Mouse (Mus musculus) E14TG2a.4 (cell line): ENCODE measurements at regions not wholly inside any gene's neighbourhood (a gene's known extent, or its start where the extent isn't known, plus 50 kb on each side); places are given as distances from the start of the nearest gene placed in this dataset.

ENCODE experiments used
- H3K27me3 ChIP-seq: 2 replicates; pipeline ENCODE4 v1.6.1; 2014; ENCODE audit warnings: low read length, control low read depth; ENCODE audit not compliant: insufficient read depth
- H3K36me3 ChIP-seq: 2 replicates; pipeline ENCODE4 v1.6.1; 2014; ENCODE audit warnings: low read length, control low read depth; ENCODE audit not compliant: insufficient read depth
- H3K4me1 ChIP-seq: replicated peaks from 2 replicates; pipeline ENCODE4 v1.6.1; 2014; ENCODE audit warnings: low read depth, low read length, control low read depth
- H3K4me3 ChIP-seq: replicated peaks from 2 replicates; pipeline ENCODE4 v1.5.1; 2014; ENCODE audit warnings: mild to moderate bottlenecking, low read length
- H3K9me3 ChIP-seq: 2 replicates; pipeline ENCODE4 v1.6.1; 2014; ENCODE audit warnings: low read length, control low read depth
- CTCF ChIP-seq: conservative IDR thresholded peaks from 2 replicates; pipeline ENCODE4 v1.5.1; 2014; ENCODE audit warnings: low read length
- NANOG ChIP-seq: IDR thresholded peaks from 2 replicates; pipeline ENCODE4 v1.6.1; 2014; ENCODE audit warnings: borderline replicate concordance, low read length, mixed read lengths
- POU5F1 ChIP-seq: IDR thresholded peaks from 2 replicates; pipeline ENCODE4 v1.6.1; 2014; ENCODE audit warnings: low read length, borderline replicate concordance

- Histone ChIP-seq H3K4me1 (peaks cover 7% of the 10 kb centered on the region), H3K4me3 (no peak overlapping the region), H3K27me3 (no peaks in the 10 kb centered on the region), H3K36me3 (no peaks in the 10 kb centered on the region), H3K9me3 (no peaks in the 10 kb centered on the region)
- TF ChIP-seq CTCF, result no peak
- TF ChIP-seq POU5F1, result no peak
- no peak for TF ChIP-seq NANOG
Measured at GRCm38 (mm10) chr15:63724543-63725186, 120.3 kb downstream of the Gsdmc2 start.

- no peaks in the 10 kb centered on the region for H3K27me3 ChIP-seq
- TF ChIP-seq NANOG (no peak), CTCF (no peak), POU5F1 (no peak)
- no peaks in the 10 kb centered on the region for H3K9me3 ChIP-seq
- H3K4me1 ChIP-seq, result peaks cover 7% of the 10 kb centered on the region
- H3K4me3 ChIP-seq, result no peak overlapping the region
- no peaks in the 10 kb centered on the region for H3K36me3 ChIP-seq
Measured at GRCm38 (mm10) chr15:63722991-63723390, 122.0 kb downstream of the Gsdmc2 start.

DNA sequence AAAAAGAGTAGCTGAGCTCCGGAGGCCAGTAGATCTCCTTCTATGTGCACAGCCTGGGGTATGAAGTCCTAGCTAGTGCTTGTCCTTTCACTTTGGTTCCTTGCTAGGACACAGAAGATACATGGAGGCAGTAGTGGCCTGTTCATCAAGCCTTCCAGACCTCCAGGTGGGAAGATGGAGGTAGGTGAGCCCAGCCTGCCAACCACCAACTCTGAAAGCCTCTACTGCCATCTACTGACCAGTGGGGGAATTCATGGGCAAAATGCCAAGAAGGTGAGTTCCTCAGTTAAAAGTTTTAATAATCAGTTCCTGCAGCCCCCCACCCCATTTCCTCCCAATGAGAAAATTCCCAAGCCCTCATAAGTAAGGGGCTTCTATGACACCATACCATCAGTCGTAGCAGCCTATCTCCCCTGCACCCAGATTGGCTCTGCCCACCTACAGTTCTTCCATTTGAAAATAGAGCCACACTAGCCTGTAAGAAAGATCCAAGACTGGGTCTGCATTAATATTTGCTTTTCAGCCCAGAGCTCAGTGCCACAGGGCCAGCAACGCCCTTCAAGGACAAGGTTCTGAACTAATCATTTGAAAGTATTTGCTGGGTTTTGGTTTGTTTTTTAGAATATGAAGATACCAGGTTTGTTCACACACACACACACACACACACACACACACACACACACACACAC lies 123.2 kb downstream of the Gsdmc2 start:
- peaks cover 7% of the 10 kb centered on the region for H3K4me1 ChIP-seq
- H3K9me3 ChIP-seq, result no peaks in the 10 kb centered on the region
- 0 out of 2 replicates have a peak, but pooled peaks cover 2% of the 10 kb centered on the region for H3K27me3 ChIP-seq
- no peaks in the 10 kb centered on the region for H3K36me3 ChIP-seq
- TF ChIP-seq CTCF (peak; percentile 87), POU5F1 (no peak)
- H3K4me3 ChIP-seq, result no peak overlapping the region

- no peaks in the 10 kb centered on the region for H3K9me3 ChIP-seq
- H3K4me1 ChIP-seq, result peaks cover 1% of the 10 kb centered on the region
- 0 out of 2 replicates have a peak, but pooled peaks cover 2% of the 10 kb centered on the region for H3K27me3 ChIP-seq
- H3K4me3 ChIP-seq, result no peak overlapping the region
- H3K36me3 ChIP-seq, result no peaks in the 10 kb centered on the region
- no peak for TF ChIP-seq POU5F1
- TF ChIP-seq NANOG, result no peak
- TF ChIP-seq CTCF, result no peak
Measured at GRCm38 (mm10) chr15:63717812-63718211, 127.2 kb downstream of the Gsdmc2 start.

- no peaks in the 10 kb centered on the region for H3K4me1 ChIP-seq
- H3K9me3 ChIP-seq, result no peaks in the 10 kb centered on the region
- TF ChIP-seq CTCF (no peak), POU5F1 (no peak), NANOG (no peak)
- no peak overlapping the region for H3K4me3 ChIP-seq
- 0 out of 2 replicates have a peak, but pooled peaks cover 2% of the 10 kb centered on the region for H3K27me3 ChIP-seq
- H3K36me3 ChIP-seq, result no peaks in the 10 kb centered on the region
Measured at GRCm38 (mm10) chr15:63713697-63714096, 131.3 kb downstream of the Gsdmc2 start.

DNA sequence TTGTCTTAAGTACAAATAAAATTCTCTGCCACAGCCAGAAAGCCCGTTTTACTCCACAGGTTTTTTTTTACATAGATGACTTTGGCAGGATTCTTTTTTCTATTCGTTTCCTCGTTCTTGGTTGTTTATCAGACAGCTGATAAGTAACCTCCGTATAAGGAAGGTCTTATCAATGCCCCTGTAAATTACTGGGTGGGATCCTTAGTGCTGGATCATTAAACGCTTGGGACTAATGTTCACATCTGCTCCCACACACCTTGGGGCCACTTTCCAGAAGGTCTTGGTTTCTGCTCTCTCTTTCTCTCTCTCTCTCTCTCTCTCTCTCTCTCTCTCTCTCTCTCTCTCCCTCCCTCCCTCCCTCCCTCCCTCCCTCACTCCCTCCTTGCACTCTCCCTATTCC lies 134.6 kb downstream of the Gsdmc2 start:
- H3K4me3 ChIP-seq, result no peak overlapping the region
- no peaks in the 10 kb centered on the region for H3K9me3 ChIP-seq
- no peak for TF ChIP-seq POU5F1
- TF ChIP-seq CTCF, result no peak
- no peak for TF ChIP-seq NANOG
- H3K4me1 ChIP-seq, result no peaks in the 10 kb centered on the region
- H3K27me3 ChIP-seq, result no peaks in the 10 kb centered on the region
- no peaks in the 10 kb centered on the region for H3K36me3 ChIP-seq

- TF ChIP-seq POU5F1 (no peak), CTCF (no peak), NANOG (no peak)
- H3K9me3 ChIP-seq, result no peaks in the 10 kb centered on the region
- H3K4me1 ChIP-seq, result no peaks in the 10 kb centered on the region
- no peak overlapping the region for H3K4me3 ChIP-seq
- H3K36me3 ChIP-seq, result no peaks in the 10 kb centered on the region
- no peaks in the 10 kb centered on the region for H3K27me3 ChIP-seq
Measured at GRCm38 (mm10) chr15:63709270-63709933, 135.6 kb downstream of the Gsdmc2 start.

DNA sequence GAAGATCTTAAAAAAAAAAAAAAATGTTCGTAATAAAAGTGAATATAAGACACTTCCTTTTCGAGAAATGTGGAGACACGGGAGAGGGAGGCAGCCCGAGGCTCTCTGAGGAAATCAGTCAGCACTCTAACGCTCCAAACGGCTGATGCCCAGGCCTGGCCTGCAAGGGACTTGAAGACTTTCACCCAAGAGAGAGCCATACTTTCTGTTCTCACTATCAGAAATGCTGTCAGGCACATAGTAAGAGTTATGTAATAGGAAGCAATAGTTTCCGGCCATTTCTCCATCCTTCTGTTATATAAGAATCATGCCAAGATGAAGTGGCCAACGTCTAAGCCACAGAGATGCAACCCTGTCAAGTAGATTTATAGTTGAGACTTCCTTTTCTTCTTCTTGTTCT lies 140.3 kb downstream of the Gsdmc2 start:
- TF ChIP-seq CTCF (no peak), NANOG (no peak), POU5F1 (no peak)

DNA sequence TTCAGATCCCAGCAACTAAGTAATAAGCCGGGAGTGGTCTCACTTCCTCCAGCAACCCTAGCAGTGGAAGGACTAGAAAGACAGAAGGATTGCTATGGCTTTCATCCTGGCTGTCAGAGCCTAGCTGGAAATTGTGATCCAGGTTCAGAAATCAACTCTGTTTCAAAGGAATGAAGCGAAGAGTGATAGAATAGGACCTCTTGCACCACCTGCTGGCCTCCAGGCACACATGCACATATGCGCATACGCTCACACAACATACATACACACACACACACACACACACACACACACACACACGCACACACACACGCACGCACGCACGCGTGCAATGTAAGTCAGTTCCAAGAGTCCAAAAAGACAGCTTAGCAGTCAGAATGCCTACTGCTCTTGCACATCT lies 147.1 kb downstream of the Gsdmc2 start:
- H3K9me3 ChIP-seq, result no peaks in the 10 kb centered on the region
- H3K27me3 ChIP-seq, result no peaks in the 10 kb centered on the region
- no peaks in the 10 kb centered on the region for H3K4me1 ChIP-seq
- no peak overlapping the region for H3K4me3 ChIP-seq
- TF ChIP-seq POU5F1, result no peak
- no peak for TF ChIP-seq NANOG
- no peaks in the 10 kb centered on the region for H3K36me3 ChIP-seq

More for the DNA sequence above, 140.3 kb downstream of the Gsdmc2 start:
- Histone ChIP-seq H3K27me3 (no peaks in the 10 kb centered on the region), H3K36me3 (no peaks in the 10 kb centered on the region), H3K4me1 (no peaks in the 10 kb centered on the region), H3K4me3 (no peak overlapping the region), H3K9me3 (no peaks in the 10 kb centered on the region)
